26 mouse cellular contexts compared by ENCODE assay signal in genomic region chr10:44721670-44722069, GRCm38 (mm10).
DNase-seq lines count a peak whose midpoint lies in the region; ATAC-seq and TF ChIP-seq lines count a peak whose summit lies in the region.
"Had no signal": no experiment of that assay in that cellular context is flagged by ENCODE, and none has a peak within 500 bp of the region (broad histone marks: within the 10 kb centered on the region; RNA-seq: fewer than 3 reads in every experiment).

No protein-coding gene starts in this region.

- H3K27me3 ChIP-seq in ES-Bruce4 (ENCODE audit: control insufficient read depth, insufficient read depth, low read length, poor library complexity, severe bottlenecking), result no peaks in the 10 kb centered on the region
- H3K27me3 ChIP-seq in hindbrain, embryonic 16.5 days (replicated peaks; ENCODE audit: control insufficient read depth, insufficient read depth, low read length), result no peaks in the 10 kb centered on the region
- H3K27me3 ChIP-seq: embryonic facial prominence, embryonic 13.5 days; embryonic facial prominence, embryonic 15.5 days; forebrain, embryonic 12.5 days; Patski had no signal

- 86% methylated on average over 10 of the region's 10 CpGs for WGBS in hindbrain, embryonic 16.5 days

- H3K4me3 ChIP-seq in ES-Bruce4 (ENCODE audit: low read depth, low read length), result no peak overlapping the region
- no peak overlapping the region for H3K4me3 ChIP-seq in hindbrain, embryonic 16.5 days (ENCODE audit: low read length)
- H3K4me3 ChIP-seq: embryonic facial prominence, embryonic 13.5 days; embryonic facial prominence, embryonic 15.5 days; erythroblast, embryonic 14.5 days; forebrain, embryonic 10.5 days; forebrain, embryonic 12.5 days had no signal

- no peak overlapping the region for H3K27ac ChIP-seq in ES-Bruce4 (ENCODE audit: insufficient read depth, low read length)
- H3K27ac ChIP-seq in hindbrain, embryonic 16.5 days (ENCODE audit: low read depth, low read length), result no peak overlapping the region
- H3K27ac ChIP-seq: embryonic facial prominence, embryonic 13.5 days; embryonic facial prominence, embryonic 15.5 days; forebrain, embryonic 10.5 days; forebrain, embryonic 12.5 days had no signal

- no peak overlapping the region for H3K4me2 ChIP-seq in hindbrain, embryonic 16.5 days (ENCODE audit: low read length)
- H3K4me2 ChIP-seq: embryonic facial prominence, embryonic 13.5 days; embryonic facial prominence, embryonic 15.5 days; forebrain, embryonic 12.5 days had no signal

- TF ChIP-seq CTCF in ES-Bruce4 (IDR thresholded peaks at IDR 0.05; ENCODE audit: low read depth, low read length), result no peak

- peak; percentile 89 for TF ChIP-seq EP300 in ES-Bruce4 (IDR thresholded peaks at IDR 0.05; ENCODE audit: insufficient read depth, low read depth, low read length)

- ATAC-seq in hindbrain, embryonic 16.5 days, result no peak
- ATAC-seq: activated CD4-positive, CD25-positive, alpha-beta regulatory T cell, adult 4 months; forebrain, embryonic 14.5 days; forebrain, embryonic 16.5 days; Patski had no signal

- peak; percentile 57 for DNase-seq in ES-CJ7 (ENCODE audit: low read depth, low spot score)
- DNase-seq in R1 (ENCODE audit: low read depth, low spot score), result peak; percentile 52
- DNase-seq in c-Kit-positive CD71-positive TER-119-positive erythroid progenitor cells, embryonic 14.5 days (ENCODE audit: low spot score), result no peak
- no peak for DNase-seq in kidney, postnatal 10 days
- DNase-seq: adrenal gland, adult 8-10 months; adrenal gland, postnatal 14 days; adrenal gland, postnatal 36 days; cerebellum, adult 11 months; cerebellum, adult 18-20 months; cerebellum, adult 8-10 months; cerebellum, adult 9-11 months; cerebellum, postnatal 14 days; cerebellum, postnatal 36 days; embryo, embryonic 11 days had no signal

- H3K36me3 ChIP-seq in ES-Bruce4 (ENCODE audit: control insufficient read depth, insufficient read depth, low read length, poor library complexity, severe bottlenecking), result no peaks in the 10 kb centered on the region
- no peaks in the 10 kb centered on the region for H3K36me3 ChIP-seq in hindbrain, embryonic 16.5 days (ENCODE audit: control insufficient read depth, insufficient read depth, low read length)
- H3K36me3 ChIP-seq: embryonic facial prominence, embryonic 13.5 days; embryonic facial prominence, embryonic 15.5 days; forebrain, embryonic 10.5 days; forebrain, embryonic 12.5 days; G1E had no signal

- peaks cover 5% of the 10 kb centered on the region for H3K4me1 ChIP-seq in ES-Bruce4 (ENCODE audit: control insufficient read depth, insufficient read depth, low read length)
- no peaks in the 10 kb centered on the region for H3K4me1 ChIP-seq in hindbrain, embryonic 16.5 days (ENCODE audit: control insufficient read depth, insufficient read depth, low read depth, low read length)
- H3K4me1 ChIP-seq: embryonic facial prominence, embryonic 13.5 days had no signal

- H3K9me3 ChIP-seq in ES-Bruce4 (replicated peaks; ENCODE audit: control insufficient read depth, insufficient read depth, low read length, poor library complexity, severe bottlenecking), result no peaks in the 10 kb centered on the region
- no peaks in the 10 kb centered on the region for H3K9me3 ChIP-seq in hindbrain, embryonic 16.5 days (ENCODE audit: control insufficient read depth, low read length)
- H3K9me3 ChIP-seq: embryonic facial prominence, embryonic 13.5 days; embryonic facial prominence, embryonic 15.5 days; forebrain, embryonic 10.5 days; forebrain, embryonic 12.5 days; G1E had no signal

- TF ChIP-seq POLR2A in ES-Bruce4 (IDR thresholded peaks at IDR 0.05; ENCODE audit: insufficient read depth, low read length), result no peak

- H3K9ac ChIP-seq in ES-Bruce4 (ENCODE audit: low read depth, poor library complexity, severe bottlenecking), result no peak overlapping the region
- H3K9ac ChIP-seq in hindbrain, embryonic 16.5 days (ENCODE audit: low read depth, low read length), result no peak overlapping the region
- H3K9ac ChIP-seq: embryonic facial prominence, embryonic 13.5 days; embryonic facial prominence, embryonic 15.5 days; forebrain, embryonic 12.5 days had no signal

Comparison
In these comparisons a context has a peak if more than half of its experiments do, and no peak if none do; other contexts are left out.
1. DNase-seq: peak in ES-CJ7 (single experiment) and R1 (single experiment); none in c-Kit-positive CD71-positive TER-119-positive erythroid progenitor cells, embryonic 14.5 days (single experiment) and kidney, postnatal 10 days (single experiment).